ENCODE assay signal across 17 mouse cellular contexts in the genomic region with DNA sequence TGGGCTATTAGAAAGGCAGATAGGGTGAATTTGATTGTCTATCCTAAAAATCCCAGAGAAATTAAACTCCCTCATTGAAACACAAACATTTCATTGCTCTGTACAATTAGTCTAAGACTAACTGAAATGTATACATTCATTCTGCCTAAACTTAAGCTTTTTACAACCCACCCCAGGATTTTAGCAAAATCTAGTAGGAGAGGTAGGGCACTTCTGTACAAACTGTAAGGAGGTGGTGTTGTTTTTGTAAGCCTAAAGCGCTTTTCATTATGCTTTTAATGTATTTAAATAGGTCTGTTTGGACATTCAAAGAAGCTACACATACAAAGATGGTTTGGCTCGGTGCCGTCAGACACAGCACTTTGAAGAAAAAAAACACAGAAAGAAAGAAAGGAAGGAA. TPM values are rescaled to one million over a fixed set of nuclear protein-coding genes. Genes with fewer than 3 reads are reported as not detected.
DNase-seq lines count a peak whose midpoint lies in the region; ATAC-seq lines count a peak whose summit lies in the region.
"Had no signal": no experiment of that assay in that cellular context is flagged by ENCODE, and none has a peak within 500 bp of the region (broad histone marks: within the 10 kb centered on the region; RNA-seq: fewer than 3 reads in every experiment).

No protein-coding gene starts in this region.

- no peaks in the 10 kb centered on the region for H3K9me3 ChIP-seq in kidney, embryonic 16.5 days (ENCODE audit: low read length)
- H3K9me3 ChIP-seq in intestine, embryonic 15.5 days, result no peaks in the 10 kb centered on the region
- H3K9me3 ChIP-seq in neural tube, embryonic 15.5 days (replicated peaks), result no peaks in the 10 kb centered on the region
- H3K9me3 ChIP-seq: embryonic facial prominence, embryonic 15.5 days; heart, embryonic 12.5 days had no signal

- no peak for ATAC-seq in kidney, embryonic 16.5 days (ENCODE audit: low FRiP score, low TSS enrichment)
- ATAC-seq in intestine, embryonic 15.5 days, result no peak
- no peak for ATAC-seq in neural tube, embryonic 15.5 days (ENCODE audit: low FRiP score)

- WGBS in kidney, embryonic 16.5 days, result 27% methylated on average over 3 of the region's 3 CpGs
- 26% methylated on average over 3 of the region's 3 CpGs for WGBS in intestine, embryonic 15.5 days
- 22% methylated on average over 3 of the region's 3 CpGs for WGBS in neural tube, embryonic 15.5 days

- no peaks in the 10 kb centered on the region for H3K36me3 ChIP-seq in kidney, embryonic 16.5 days (ENCODE audit: insufficient read depth, low read length)
- no peaks in the 10 kb centered on the region for H3K36me3 ChIP-seq in intestine, embryonic 15.5 days
- H3K36me3 ChIP-seq in neural tube, embryonic 15.5 days, result no peaks in the 10 kb centered on the region
- H3K36me3 ChIP-seq: embryonic facial prominence, embryonic 15.5 days; heart, embryonic 12.5 days had no signal

- H3K4me1 ChIP-seq in kidney, embryonic 16.5 days (ENCODE audit: insufficient read depth, low read length), result peaks cover 27% of the 10 kb centered on the region
- H3K4me1 ChIP-seq in intestine, embryonic 15.5 days (replicated peaks), result 0 out of 2 replicates have a peak, but pooled peaks cover 5% of the 10 kb centered on the region
- peaks cover 26% of the 10 kb centered on the region for H3K4me1 ChIP-seq in neural tube, embryonic 15.5 days

- H3K27ac ChIP-seq in kidney, embryonic 16.5 days (ENCODE audit: low read length), result peak overlapping the region; percentile 34
- no peak overlapping the region for H3K27ac ChIP-seq in intestine, embryonic 15.5 days
- H3K27ac ChIP-seq in neural tube, embryonic 15.5 days (replicated peaks), result no peak overlapping the region
- H3K27ac ChIP-seq: embryonic facial prominence, embryonic 15.5 days; gastrocnemius, adult 2 months had no signal

- H3K4me2 ChIP-seq in kidney, embryonic 16.5 days (replicated peaks; ENCODE audit: low read depth, low read length), result peak overlapping the region; percentile 81
- peak overlapping the region; percentile 72; the same call in 1 of the 2 replicates for H3K4me2 ChIP-seq in intestine, embryonic 15.5 days (replicated peaks)
- peak overlapping the region; percentile 64; the same call in 1 of the 2 replicates for H3K4me2 ChIP-seq in neural tube, embryonic 15.5 days
- H3K4me2 ChIP-seq: embryonic facial prominence, embryonic 15.5 days had no signal

- H3K27me3 ChIP-seq in kidney, embryonic 16.5 days (ENCODE audit: insufficient read depth, low read length), result no peaks in the 10 kb centered on the region; the same call in 1 of the 2 replicates
- peaks cover 14% of the 10 kb centered on the region for H3K27me3 ChIP-seq in intestine, embryonic 15.5 days (replicated peaks)
- H3K27me3 ChIP-seq in neural tube, embryonic 15.5 days (replicated peaks), result peaks cover 12% of the 10 kb centered on the region
- H3K27me3 ChIP-seq: heart, embryonic 12.5 days had no signal

- no peak overlapping the region for H3K4me3 ChIP-seq in kidney, embryonic 16.5 days (ENCODE audit: low read length)
- H3K4me3 ChIP-seq in intestine, embryonic 15.5 days (replicated peaks), result no peak overlapping the region
- H3K4me3 ChIP-seq in neural tube, embryonic 15.5 days (replicated peaks), result no peak overlapping the region
- H3K4me3 ChIP-seq: embryonic facial prominence, embryonic 15.5 days; gastrocnemius, adult 2 months had no signal

- DNase-seq in kidney, postnatal 25 days, result no peak
- DNase-seq in fibroblast of lung, adult 2 months (ENCODE audit: low read depth), result peak; percentile 15
- no peak for DNase-seq in gastrocnemius, postnatal 25 days
- DNase-seq in T-cell, adult 2 months (ENCODE audit: low spot score), result no peak
- no peak for DNase-seq in heart, postnatal 14 days
- DNase-seq: adrenal gland, adult 8-10 months; cerebellum, adult 18-20 months; gastrocnemius, adult 2 months; kidney, adult 8-10 months; layer of hippocampus, postnatal 36 days; lung, postnatal 14 days; thymus, adult 18-20 months had no signal

- no peak overlapping the region for H3K9ac ChIP-seq in kidney, embryonic 16.5 days (replicated peaks; ENCODE audit: low read length)
- H3K9ac ChIP-seq in intestine, embryonic 15.5 days, result no peak overlapping the region
- H3K9ac ChIP-seq in neural tube, embryonic 15.5 days (replicated peaks), result no peak overlapping the region
- H3K9ac ChIP-seq: embryonic facial prominence, embryonic 15.5 days had no signal

- intact Hi-C loops in heart, postnatal 14 days (cut with DNase I), result loop anchor here (10.0 kb wide), 2 partner anchors 559 to 1219 kb away; no protein-coding TSS in a partner anchor

RNA-seq across cellular contexts. Expression of a gene that starts 8.4 kb away (rescaled TPM):
- 72.6 and 90.3 TPM in 2 replicates for polyA plus RNA-seq in kidney, embryonic 16.5 days (2015; fragmentation: Nextera tagmentation; extraction: Ambion mirVana)
- 39.9 and 41.5 TPM in 2 replicates for polyA plus RNA-seq in intestine, embryonic 15.5 days (2015; fragmentation: Nextera tagmentation; extraction: Ambion mirVana)
- polyA plus RNA-seq in neural tube, embryonic 15.5 days (2015; fragmentation: Nextera tagmentation; extraction: Ambion mirVana), result 74.4 and 95.5 TPM in 2 replicates
- total RNA-seq in gastrocnemius, postnatal 25 days (2021), result 1 to 10 TPM; 1.5 to 2.0 TPM
- total RNA-seq in heart, postnatal 14 days (2021), result 10 to 100 TPM; 19.9 to 21.3 TPM
